Mouse (Mus musculus) stomach, embryonic 16.5 days (tissue): ENCODE data around the gene Ano6. TPM values are rescaled to one million over a fixed set of nuclear protein-coding genes. Genes with fewer than 3 reads are reported as not detected.

Experiments
- ATAC-seq: fragments of 200-750 bp; cut with Nextera tagmentation; 2 replicates; pipeline ENCODE4 v1.8.0; 2017; ENCODE audit warnings: moderate number of reproducible peaks, moderate TSS enrichment; ENCODE audit not compliant: insufficient read depth, low FRiP score
- H3K27ac ChIP-seq: fragments of 300-500 bp; sonication (generic); 2 replicates; pipeline ENCODE4 v1.5.1; 2014; ENCODE audit warnings: low read length
- H3K27me3 ChIP-seq: fragments of 300-500 bp; sonication (generic); 2 replicates; pipeline ENCODE4 v1.6.1; 2014; ENCODE audit warnings: low read length, control low read depth, mixed read lengths; ENCODE audit not compliant: control insufficient read depth, insufficient read depth
- H3K36me3 ChIP-seq: fragments of 300-500 bp; sonication (generic); 2 replicates; pipeline ENCODE4 v1.6.1; 2014; ENCODE audit warnings: low read length; ENCODE audit not compliant: control insufficient read depth, insufficient read depth
- H3K4me1 ChIP-seq: fragments of 300-500 bp; sonication (generic); 2 replicates; pipeline ENCODE4 v1.6.1; 2014; ENCODE audit warnings: low read length, control low read depth, mixed read lengths; ENCODE audit not compliant: control insufficient read depth, insufficient read depth
- H3K4me2 ChIP-seq: fragments of 300-500 bp; sonication (generic); 2 replicates; pipeline ENCODE4 v1.6.1; 2014; ENCODE audit warnings: low read depth, low read length, mixed read lengths
- H3K4me3 ChIP-seq: fragments of 300-500 bp; sonication (generic); replicated peaks from 2 replicates; pipeline ENCODE4 v1.5.1; 2014; ENCODE audit warnings: mild to moderate bottlenecking, low read length
- H3K9ac ChIP-seq: fragments of 300-500 bp; sonication (generic); 2 replicates; pipeline ENCODE4 v1.6.1; 2014; ENCODE audit warnings: low read length
- H3K9me3 ChIP-seq: fragments of 300-500 bp; sonication (generic); replicated peaks from 2 replicates; pipeline ENCODE4 v1.6.1; 2016; ENCODE audit warnings: low read length, control low read depth; ENCODE audit not compliant: control insufficient read depth
- WGBS: fragments of 180-500 bp; shearing (Covaris S2); extraction: QIAGEN DNeasy Blood & Tissue Kit; methylation state at CpG from one replicate; pipeline ENCODE4 v1.1.7; 2014; 5-methylcytosine and 5-hydroxymethylcytosine counted together
- polyA plus RNA-seq: library from polyadenylated mRNA; unstranded; fragments of >200 nt; fragmentation: Nextera tagmentation; extraction: Ambion mirVana; gene quantifications from 2 replicates; pipeline ENCODE4 v1.2.1, GENCODE M21; 2015

Gene Ano6
- polyA plus RNA-seq, 1 experiment from 2014 or later: 41.8 TPM

- Histone ChIP-seq H3K9me3 (no peaks in the 10 kb centered on the region), H3K4me2 (no peak overlapping the region), H3K4me1 (no peaks in the 10 kb centered on the region), H3K4me3 (no peak overlapping the region), H3K36me3 (no peaks in the 10 kb centered on the region), H3K27ac (no peak overlapping the region), H3K9ac (no peak overlapping the region), H3K27me3 (no peaks in the 10 kb centered on the region)
- WGBS: 78% methylated on average over 6 of the region's 6 CpGs
- ATAC-seq: no peak
Measured at GRCm38 (mm10) chr15:95774197-95774596, 16.4 kb upstream of the Ano6 start.

DNA sequence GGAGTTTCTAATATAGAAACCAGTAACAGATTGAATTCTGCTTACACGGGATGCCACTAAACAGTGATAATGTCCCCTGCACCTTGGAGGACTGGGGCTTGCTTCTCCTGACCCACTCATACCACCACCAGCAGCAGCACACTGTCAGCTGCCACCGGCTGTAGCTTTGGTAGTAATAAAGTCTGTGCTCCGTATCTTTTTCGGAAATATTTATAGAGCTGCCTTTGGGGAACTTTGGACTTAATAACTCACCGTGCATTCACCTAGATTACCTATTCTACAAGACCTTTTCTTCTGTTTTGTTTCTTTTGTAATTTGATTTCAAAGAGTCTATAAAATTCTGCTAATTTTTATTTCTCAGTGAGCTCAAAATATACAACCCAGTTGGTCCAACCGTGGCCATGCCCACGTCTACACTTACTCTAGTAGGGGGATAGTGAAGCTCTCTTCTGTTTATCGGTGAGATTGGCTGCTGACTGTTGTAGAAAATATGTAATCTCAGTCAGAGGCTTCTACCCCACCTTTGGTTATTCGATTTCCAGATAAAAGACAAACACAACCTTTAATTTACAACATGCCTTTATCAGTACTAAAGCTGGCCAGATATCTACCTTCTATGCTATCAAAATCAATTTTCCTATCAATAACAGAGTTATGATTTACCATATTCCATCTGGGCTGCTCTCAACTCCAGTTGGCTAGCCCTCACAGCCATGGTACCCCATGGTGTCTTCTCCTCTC, 15.8 kb upstream of the Ano6 start:
- no peaks in the 10 kb centered on the region for H3K9me3 ChIP-seq
- 81% methylated on average over 9 of the region's 9 CpGs for WGBS
- H3K36me3 ChIP-seq: no peaks in the 10 kb centered on the region
- no peak overlapping the region for H3K4me2 ChIP-seq
- no peak for ATAC-seq
- H3K4me3 ChIP-seq: no peak overlapping the region
- no peaks in the 10 kb centered on the region for H3K4me1 ChIP-seq
- no peak overlapping the region for H3K27ac ChIP-seq
- H3K27me3 ChIP-seq: no peaks in the 10 kb centered on the region
- no peak overlapping the region for H3K9ac ChIP-seq

- no peak for ATAC-seq
- Histone ChIP-seq H3K9ac (no peak overlapping the region), H3K4me2 (no peak overlapping the region), H3K27me3 (no peaks in the 10 kb centered on the region), H3K4me1 (no peaks in the 10 kb centered on the region), H3K4me3 (no peak overlapping the region), H3K36me3 (no peaks in the 10 kb centered on the region), H3K27ac (no peak overlapping the region), H3K9me3 (no peaks in the 10 kb centered on the region)
- 80% methylated on average over 2 of the region's 2 CpGs for WGBS
Measured at GRCm38 (mm10) chr15:95777743-95778142, 12.9 kb upstream of the Ano6 start.

- no peak overlapping the region for H3K9ac ChIP-seq
- no peaks in the 10 kb centered on the region for H3K36me3 ChIP-seq
- H3K27me3 ChIP-seq: no peaks in the 10 kb centered on the region
- ATAC-seq: no peak
- H3K9me3 ChIP-seq: no peaks in the 10 kb centered on the region
- WGBS: 86% methylated on average over 4 of the region's 4 CpGs
- H3K27ac ChIP-seq: no peak overlapping the region
- H3K4me3 ChIP-seq: no peak overlapping the region
- no peaks in the 10 kb centered on the region for H3K4me1 ChIP-seq
- H3K4me2 ChIP-seq: no peak overlapping the region
Measured at GRCm38 (mm10) chr15:95778710-95779109, 11.9 kb upstream of the Ano6 start.

- Histone ChIP-seq H3K27me3 (no peaks in the 10 kb centered on the region), H3K9me3 (no peaks in the 10 kb centered on the region), H3K9ac (no peak overlapping the region), H3K4me2 (no peak overlapping the region), H3K4me3 (no peak overlapping the region), H3K36me3 (no peaks in the 10 kb centered on the region), H3K27ac (no peak overlapping the region), H3K4me1 (peaks cover 8% of the 10 kb centered on the region; the same call in 1 of the 2 replicates)
- ATAC-seq: no peak
- WGBS: 87% methylated on average over 4 of the region's 4 CpGs
Measured at GRCm38 (mm10) chr15:95786624-95787023, 4.0 kb upstream of the Ano6 start.

- no peak for ATAC-seq
- Histone ChIP-seq H3K9me3 (no peaks in the 10 kb centered on the region), H3K27me3 (no peaks in the 10 kb centered on the region), H3K36me3 (no peaks in the 10 kb centered on the region), H3K27ac (no peak overlapping the region), H3K9ac (no peak overlapping the region), H3K4me2 (no peak overlapping the region), H3K4me3 (no peak overlapping the region), H3K4me1 (peaks cover 12% of the 10 kb centered on the region)
- WGBS: 47% methylated on average over 3 of the region's 3 CpGs
Measured at GRCm38 (mm10) chr15:95787578-95787977, 3.1 kb upstream of the Ano6 start.

- WGBS: 19% methylated on average over 32 of the region's 32 CpGs
- H3K4me3 ChIP-seq: peak overlapping the region; percentile 69
- H3K27ac ChIP-seq: peak overlapping the region; percentile 85
- H3K27me3 ChIP-seq: no peaks in the 10 kb centered on the region
- H3K4me1 ChIP-seq: peaks cover 16% of the 10 kb centered on the region
- H3K9ac ChIP-seq: peak overlapping the region; percentile 88
- peak overlapping the region; percentile 76 for H3K4me2 ChIP-seq
- ATAC-seq: peak; percentile 10; the same call in 1 of the 2 replicates
- H3K9me3 ChIP-seq: no peaks in the 10 kb centered on the region
- H3K36me3 ChIP-seq: no peaks in the 10 kb centered on the region
Measured at GRCm38 (mm10) chr15:95789562-95790528, 798 bp upstream of the Ano6 start.

DNA sequence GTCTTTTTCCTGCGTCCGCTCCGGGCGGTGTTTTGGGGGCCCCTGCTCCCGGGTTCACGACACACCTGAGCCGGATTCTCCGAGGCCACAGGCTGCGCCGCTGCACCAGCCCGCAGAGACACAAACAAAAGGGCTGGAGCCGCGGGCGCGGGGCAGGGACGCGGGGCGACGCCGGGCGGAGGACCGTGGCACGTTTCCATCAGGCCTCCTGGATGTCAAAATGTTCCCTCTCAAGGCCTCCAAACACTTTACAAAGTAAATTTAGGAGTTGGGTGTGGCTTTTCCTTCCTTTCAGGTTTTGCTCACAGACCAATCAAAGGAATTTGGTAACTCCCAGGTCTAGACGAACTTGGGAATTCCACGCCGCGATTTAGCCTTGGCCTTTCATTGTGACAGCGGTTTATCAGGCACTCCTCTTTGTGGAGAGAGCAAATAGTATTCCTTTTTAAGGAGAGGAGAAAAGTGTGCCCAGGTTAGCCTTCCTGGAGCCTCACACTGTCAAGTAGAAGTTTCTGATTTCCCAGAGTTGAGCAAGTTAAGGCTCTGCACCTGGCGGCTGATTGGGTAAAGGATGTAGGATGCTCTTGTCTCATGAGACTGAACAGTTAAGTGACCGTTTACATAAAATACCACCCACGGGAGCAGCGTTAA, 623 bp downstream of the Ano6 start:
- Histone ChIP-seq H3K36me3 (no peaks in the 10 kb centered on the region), H3K4me2 (peak overlapping the region; percentile 76), H3K9ac (peak overlapping the region; percentile 88), H3K4me3 (peak overlapping the region; percentile 69), H3K9me3 (no peaks in the 10 kb centered on the region), H3K27ac (peak overlapping the region; percentile 85), H3K4me1 (peaks cover 24% of the 10 kb centered on the region), H3K27me3 (no peaks in the 10 kb centered on the region)
- WGBS: under 1% methylated on average over 32 of the region's 32 CpGs
- ATAC-seq: peak; percentile 30
